Mouse (Mus musculus) thymus, postnatal 10 days (tissue): ENCODE results near the gene Rcor2.

Source experiments
- DNase-seq, 2 experiments: peaks; one replicate each; pipeline ENCODE4 v3.0.0; 2021; ENCODE audit warnings: low spot score in 2 of 2

Gene Rcor2

DNA sequence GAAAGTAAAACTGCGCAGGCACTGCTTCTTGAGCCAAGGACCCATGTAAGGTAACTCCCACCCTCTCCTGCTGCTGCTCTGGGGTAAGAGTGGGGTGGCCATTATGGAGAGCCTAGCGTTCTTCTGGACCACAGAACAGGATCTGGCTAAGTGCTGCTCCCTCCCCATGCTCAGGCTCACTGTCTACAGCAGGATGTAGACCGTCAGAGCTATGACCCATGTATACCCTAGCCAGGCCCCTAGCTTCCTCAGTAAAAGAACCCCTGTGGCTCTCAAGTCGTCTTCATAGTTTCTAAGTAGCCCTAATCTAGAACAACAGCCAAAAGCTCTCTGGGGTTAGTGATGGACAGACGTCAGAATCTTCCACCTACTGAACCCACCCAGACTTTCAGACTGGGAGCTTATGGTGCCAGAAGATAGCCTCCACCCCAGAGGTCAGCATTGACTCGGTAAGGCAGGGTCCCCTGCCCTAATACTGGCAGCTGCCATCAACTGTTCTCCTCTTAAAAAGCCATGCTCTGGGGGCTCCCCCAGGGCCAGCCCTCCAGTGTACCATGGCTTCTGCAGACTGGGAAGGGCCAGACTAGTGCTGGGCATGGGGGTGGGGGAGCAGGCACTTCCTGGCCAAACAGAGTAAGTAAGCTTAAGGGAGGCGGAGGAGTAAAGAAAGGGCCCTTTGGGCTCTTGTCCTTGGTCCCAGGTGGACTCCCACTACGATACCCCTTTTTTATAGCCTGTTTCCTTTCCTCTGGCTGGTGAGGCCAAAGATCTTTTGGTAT lies 27.2 kb downstream of the Rcor2 start:
- DNase-seq, result no peak

- DNase-seq, result peak; percentile 85 to 87
Measured at GRCm38 (mm10) chr19:7295071-7295658, 28.0 kb downstream of the Rcor2 start.

DNA sequence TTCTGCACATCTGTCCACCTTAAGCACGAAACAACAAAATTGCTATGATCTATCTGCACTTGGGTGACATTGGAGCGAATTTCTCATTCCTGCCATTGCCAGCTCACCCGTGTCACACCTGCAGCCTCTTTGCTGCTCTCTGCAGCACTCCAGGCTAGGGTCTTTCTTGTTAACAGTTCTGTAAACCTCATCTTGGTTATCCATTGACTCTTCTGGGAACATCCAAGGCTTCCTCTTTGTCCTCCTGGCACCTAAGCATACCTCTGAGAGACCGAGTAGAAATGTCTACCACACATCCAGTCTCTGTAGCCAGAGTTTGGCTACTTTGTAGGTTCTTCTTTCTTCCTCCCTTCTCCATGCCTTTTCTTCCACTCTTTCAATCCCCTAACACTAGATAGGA lies 28.8 kb downstream of the Rcor2 start:
- DNase-seq, result no peak

- no peak for DNase-seq
Measured at GRCm38 (mm10) chr19:7299052-7299451, 31.9 kb downstream of the Rcor2 start.

GRCm38 (mm10) chr19:7300078-7300477 lies 33.0 kb downstream of the Rcor2 start:
- no peak for DNase-seq

DNA sequence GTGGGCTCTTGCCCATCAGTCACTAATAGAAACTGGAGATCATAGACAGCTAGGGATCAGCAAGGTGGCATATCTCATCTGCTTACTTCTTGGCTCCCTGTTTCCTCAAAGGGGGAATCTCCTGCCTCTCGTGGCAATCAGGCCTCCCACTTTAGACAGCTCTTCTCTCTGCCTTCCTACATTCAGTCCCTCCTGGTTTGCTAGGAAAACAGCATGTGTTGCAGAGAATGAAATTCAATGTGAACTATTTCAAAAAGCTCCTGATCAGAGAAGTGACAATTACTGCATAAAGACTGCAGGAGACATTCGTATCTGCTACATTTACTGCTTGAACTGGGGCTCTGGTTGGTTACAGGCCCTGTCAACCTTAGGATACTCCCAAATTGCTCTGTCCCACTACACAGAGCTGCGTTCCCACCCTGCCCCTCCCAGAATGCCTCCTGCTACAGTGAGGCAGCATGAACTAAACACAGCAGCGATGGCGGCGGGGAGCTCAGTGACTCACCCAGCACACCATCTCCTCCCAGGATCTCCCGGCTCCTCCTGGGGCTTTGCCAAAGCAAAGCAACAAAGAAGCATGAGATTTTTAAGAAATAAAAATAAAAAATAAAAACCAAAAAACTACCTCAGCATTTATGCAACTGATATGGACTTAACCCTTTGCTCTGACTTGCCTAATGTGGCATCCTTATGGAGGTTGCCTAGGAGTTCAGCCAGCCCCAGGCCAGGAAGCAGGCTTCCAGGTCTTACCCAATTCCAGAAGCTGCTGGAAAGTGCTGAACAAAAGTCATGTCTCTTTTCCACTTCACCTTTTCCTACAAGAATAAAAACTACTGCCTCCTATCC lies 34.7 kb downstream of the Rcor2 start:
- no peak for DNase-seq

DNA sequence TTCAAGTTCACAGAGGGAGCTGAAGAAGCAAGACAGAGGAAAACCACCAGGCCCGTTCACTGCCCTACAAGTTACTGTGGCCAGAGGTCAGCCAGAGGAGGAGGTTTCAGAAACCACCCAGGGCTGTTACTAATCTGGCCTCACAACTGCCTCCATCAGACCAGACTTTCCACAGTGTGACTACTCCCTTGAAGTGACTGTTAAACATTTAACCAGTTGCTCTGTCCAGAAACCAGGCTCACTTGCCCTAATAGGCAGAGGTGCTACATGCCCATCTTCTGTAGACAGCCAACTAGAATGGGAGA lies 35.3 kb downstream of the Rcor2 start:
- DNase-seq, result no peak

DNA sequence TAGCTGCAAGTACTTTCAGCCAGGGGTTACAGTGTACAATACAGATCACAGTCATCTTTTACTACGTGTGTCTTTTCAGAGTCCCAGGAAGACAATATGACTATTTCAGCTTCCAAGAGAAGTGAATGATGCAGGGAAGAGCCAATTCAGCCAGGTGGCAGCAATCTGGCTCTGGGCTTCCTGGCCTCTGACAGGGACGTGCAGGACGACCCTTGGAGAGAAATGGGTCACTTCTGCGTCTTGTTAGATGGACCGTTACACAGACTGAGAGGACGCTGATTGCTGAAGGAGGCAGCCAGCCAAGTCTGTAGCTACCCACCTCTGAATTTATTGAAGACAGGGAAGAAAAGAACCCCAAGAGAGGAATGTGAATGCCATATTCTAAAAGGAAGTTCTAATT lies 36.7 kb downstream of the Rcor2 start:
- no peak for DNase-seq

DNA sequence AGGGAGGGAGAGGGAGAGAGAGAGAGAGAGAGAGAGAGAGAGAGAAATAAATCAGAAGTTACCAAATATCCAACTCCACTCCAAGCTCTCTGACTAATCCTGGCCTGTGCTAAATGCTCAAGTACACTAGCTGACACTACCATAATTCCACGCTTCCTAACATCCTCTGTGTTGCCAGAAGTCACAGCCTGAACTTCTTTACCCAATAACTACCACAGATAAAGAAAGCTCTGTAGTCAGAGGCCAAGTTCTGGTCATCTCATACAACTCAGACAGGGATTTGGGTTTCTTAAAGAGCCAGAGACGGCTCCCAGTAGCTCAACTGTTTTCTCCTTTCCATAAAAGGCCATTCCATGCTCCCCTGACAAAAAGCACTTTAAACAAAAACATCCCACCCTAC lies 37.7 kb downstream of the Rcor2 start:
- no peak for DNase-seq

DNA sequence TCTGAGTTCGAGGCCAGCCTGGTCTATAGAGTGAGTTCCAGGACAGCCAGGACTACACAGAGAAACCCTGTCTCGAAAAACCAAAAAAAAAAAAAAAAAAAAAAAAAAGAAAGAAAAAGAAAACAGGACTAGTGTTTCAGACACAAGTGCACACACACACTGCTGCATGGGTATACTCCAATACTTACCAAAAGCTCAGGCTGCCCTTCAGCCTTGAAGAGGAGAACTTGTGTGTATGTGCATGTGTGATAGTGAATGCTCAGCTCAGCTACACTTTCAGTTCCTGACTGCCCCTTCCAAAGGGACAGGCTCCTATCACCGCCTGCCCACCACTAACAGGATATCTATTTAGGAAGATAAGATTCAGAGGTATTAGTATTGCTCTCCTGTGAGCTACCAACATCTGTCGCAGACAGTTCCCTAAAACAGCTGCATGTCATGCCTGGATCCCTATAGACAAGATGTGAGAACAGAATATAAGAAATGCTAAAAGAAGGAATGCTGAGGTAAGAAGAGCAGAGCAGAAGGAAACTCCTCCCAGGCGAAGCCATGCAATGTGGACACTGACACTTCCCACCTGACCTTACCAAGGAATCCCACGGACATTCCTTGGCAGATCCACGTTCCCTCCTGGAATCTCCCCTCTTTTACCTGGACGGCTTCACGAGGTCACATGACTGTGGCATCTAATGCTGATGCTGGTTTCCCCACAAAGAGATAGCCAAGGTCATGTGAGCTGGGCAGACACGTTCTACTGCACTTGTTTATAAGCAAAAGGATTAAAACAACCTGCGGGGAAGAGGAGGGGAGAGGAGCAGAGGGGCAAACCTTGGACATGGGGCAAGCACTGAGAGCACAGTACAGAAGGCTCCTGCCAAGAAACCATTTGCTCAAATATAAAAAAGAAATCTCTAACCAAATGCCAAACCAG lies 38.5 kb downstream of the Rcor2 start:
- DNase-seq, result no peak

- DNase-seq, result no peak
Measured at GRCm38 (mm10) chr19:7306968-7307367, 39.8 kb downstream of the Rcor2 start.

GRCm38 (mm10) chr19:7307995-7308770 lies 41.1 kb downstream of the Rcor2 start:
- DNase-seq, result no peak

- no peak for DNase-seq
Measured at GRCm38 (mm10) chr19:7309738-7310330, 42.7 kb downstream of the Rcor2 start.

DNA sequence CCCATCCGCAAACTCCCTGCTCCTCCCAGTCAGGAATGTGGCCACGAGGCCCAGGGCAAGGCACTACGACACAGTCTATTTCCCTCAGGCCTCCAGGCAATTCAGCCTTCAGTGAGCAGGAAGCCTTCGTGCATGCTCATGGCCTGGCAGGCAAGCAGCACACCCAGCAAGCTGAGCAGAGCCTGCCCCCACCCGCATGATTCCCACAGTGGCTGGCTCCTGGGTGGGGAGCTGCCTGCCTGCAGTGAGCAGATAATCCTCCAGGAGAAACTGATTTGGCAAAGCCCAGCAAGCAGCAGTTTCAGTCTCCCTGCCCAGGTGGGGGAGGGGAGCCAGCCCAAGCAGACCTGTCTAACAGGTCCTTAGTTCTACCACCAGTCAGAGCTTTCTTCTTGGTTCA lies 43.6 kb downstream of the Rcor2 start:
- no peak for DNase-seq

GRCm38 (mm10) chr19:7311306-7311705 lies 44.2 kb downstream of the Rcor2 start:
- no peak for DNase-seq

- DNase-seq, result no peak
Measured at GRCm38 (mm10) chr19:7313660-7314059, 46.5 kb downstream of the Rcor2 start.

GRCm38 (mm10) chr19:7314976-7315586 lies 48.0 kb downstream of the Rcor2 start:
- no peak for DNase-seq

DNA sequence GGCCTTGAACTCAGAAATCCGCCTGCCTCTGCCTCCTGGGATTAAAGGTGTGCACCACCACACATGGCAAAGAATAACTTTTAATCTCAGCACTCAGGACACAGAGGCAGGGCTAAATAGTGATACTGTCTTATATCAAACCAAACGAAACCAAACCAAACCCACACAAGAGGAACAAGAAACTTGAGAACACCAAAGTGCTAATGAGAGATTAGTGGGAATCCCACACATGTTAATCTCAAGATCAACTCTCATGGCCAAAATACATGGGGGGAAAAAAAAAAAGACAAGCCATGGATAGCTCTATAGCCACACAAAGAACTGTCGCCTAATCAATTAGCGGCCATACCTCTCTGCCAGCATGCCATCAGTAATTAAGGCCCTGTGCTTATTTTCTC lies 48.5 kb downstream of the Rcor2 start:
- DNase-seq, result no peak

- DNase-seq, result no peak
Measured at GRCm38 (mm10) chr19:7316822-7317221, 49.7 kb downstream of the Rcor2 start.

DNA sequence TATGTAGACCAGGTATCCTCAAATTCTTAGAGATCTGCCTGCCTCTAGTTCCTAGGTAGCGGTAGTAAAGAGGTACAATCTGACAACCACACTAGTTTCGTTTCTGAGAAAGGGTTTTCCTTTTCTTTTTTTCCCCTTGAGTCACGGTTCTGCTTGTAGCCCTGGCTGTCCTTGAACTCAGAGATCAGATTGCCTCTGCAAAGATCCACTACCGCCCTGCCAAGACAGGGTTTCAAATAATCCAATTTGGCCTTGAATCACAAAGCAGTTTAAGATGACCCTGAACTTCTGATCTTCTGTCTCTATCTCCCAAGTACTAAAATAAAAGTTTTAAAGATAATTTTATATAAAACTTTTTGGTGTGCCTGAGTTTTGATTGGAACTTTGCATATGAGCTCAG lies 50.6 kb downstream of the Rcor2 start:
- no peak for DNase-seq
